Mouse (Mus musculus): ENCODE measurements around the gene Gipc3.

Gene Gipc3

GRCm38 (mm10) chr10:81346453-81347067 lies 3.5 kb upstream of the Gipc3 start:
- peak; percentile 81 to 85 for DNase-seq (ENCODE audit: low spot score in 2 of 2)

DNA sequence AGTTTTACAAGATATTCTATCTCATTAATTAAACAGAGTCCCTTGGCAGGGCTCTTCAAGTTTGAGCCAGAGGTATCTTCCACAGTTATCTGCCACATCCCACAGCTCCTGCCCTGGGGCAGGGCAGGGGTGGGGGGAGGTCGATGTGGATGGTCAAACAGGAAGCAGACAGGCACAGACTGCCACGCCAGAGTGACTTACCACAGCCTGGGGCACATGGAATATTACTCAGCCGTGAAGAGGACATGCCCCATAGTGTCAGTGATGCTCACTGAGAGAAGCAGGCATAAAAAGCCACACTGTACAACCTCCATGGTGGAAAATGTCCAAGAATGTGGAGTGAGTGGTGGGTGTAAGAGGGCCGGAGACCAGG lies 2.1 kb upstream of the Gipc3 start:
- DNase-seq (ENCODE audit: low spot score in 2 of 2): no peak

DNA sequence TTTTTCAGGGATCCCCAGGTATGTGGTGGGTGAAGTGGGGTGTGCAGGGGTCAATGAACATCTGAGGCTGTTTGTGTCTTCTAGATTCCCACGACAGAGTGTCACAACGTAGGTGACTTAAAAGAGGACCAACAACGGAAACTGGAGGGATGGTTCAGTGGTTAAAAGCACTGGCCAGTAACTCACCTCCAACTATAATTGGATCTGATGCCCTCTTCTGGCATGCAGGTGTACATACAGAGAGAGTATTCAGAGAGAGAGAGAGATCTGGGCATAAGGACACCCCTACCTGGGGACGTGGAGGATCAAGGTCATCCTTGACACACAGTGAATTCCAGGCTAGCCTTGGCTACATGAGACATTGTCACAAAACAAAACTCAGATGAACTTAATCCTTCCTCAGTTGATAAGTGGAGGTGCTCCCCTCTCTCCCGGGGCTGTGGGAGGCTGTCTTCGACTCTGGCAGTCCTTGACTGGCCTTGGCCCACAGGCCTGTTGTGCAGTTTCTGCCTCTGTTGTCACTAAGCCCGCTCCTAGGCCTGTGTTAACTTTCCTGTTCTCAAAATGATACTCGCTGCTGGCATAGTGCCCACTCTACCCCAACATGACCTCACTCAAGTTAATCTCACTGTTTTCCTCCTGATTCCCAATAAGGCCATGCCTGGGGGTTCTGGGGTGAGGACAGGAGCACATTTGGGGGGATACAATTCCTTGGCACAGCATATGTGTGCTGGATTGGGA lies 1.5 kb upstream of the Gipc3 start:
- DNase-seq (ENCODE audit: low spot score in 2 of 2): no peak

DNA sequence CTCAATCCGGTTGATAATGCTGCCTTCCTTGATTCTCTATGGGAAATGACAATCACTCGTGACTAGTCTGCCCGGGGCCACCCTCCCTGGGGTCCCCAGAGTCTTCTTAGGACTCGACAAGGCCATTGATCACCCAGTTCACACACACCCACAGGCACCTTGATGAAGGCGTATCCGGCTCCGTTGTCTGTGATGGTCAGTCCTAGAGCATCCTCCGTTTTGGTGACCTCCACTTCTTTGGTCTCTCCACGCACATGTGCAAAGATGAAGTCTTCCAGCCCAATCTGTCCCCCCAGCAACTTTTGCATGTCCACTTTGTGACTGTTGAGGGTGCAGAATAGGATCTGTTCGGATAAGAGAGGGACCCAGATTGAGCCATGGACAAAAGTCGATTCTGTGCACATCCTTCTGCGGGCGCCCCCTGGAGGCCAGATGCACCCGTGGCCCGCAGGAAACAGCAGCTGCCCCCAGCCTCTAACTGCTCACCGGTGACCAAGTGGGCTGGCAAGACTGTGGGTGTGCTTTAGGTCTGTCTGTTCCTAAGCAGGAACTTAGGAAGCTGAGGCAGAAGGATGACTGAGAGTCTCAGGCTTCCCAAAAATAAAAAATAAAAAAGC lies 1.6 kb downstream of the Gipc3 start:
- DNase-seq (ENCODE audit: low spot score in 2 of 2): peak in 1 of 2 experiments; percentile 68

GRCm38 (mm10) chr10:81340551-81341332 lies 2.3 kb downstream of the Gipc3 start:
- no peak for DNase-seq (ENCODE audit: low spot score in 2 of 2)

GRCm38 (mm10) chr10:81336558-81336957 lies 6.5 kb downstream of the Gipc3 start:
- DNase-seq (ENCODE audit: low spot score in 2 of 2): no peak

DNA sequence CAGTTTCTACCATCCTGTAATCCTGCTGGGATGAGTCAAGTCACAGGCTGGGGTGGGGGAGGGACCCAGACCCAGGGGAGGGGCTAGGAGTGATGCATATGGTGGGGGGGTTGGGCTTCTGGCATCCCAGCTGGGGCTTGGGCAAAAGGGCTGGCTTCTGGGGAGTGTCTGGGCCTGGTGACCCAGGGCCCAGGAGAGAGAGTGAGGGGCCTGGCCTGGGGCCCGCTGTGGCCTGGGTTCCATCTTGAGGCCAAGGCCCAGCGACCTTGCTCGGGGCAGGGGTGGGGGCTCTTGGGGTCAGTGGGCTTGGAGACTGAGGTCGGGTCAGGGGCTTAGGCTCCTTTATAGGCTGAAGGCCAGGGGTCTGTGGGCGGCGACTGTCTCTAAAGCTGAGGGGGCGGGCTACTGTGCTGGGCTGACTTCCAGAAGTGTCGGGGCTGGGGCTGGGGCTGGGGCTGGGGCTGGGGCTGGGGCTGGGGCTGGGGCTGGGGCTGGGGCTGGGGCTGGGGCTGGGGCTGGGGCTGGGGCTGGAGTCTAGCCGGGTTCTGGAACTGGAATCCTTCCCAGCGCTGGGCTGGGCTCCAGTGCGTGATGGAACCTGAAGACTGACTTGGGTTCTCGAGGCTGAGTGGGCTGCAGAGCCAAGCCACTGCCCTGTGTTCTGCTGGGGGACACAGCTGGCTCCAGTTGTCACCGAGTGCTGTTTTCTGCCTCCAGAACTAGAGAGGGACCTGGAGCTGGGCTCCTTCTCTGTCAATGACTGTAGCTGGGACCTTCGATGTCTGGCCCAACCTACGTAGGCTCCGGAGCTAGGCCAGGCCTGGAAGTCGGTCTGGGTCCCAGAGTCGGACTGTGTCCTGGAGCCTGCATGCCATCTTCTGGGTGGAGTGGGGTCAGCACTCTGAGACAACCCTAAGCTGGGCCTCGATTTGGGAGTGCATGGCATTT lies 7.4 kb downstream of the Gipc3 start:
- DNase-seq (ENCODE audit: low spot score in 2 of 2): no peak

- DNase-seq (ENCODE audit: low spot score in 2 of 2): no peak
Measured at GRCm38 (mm10) chr10:81334324-81334723, 8.7 kb downstream of the Gipc3 start.

DNA sequence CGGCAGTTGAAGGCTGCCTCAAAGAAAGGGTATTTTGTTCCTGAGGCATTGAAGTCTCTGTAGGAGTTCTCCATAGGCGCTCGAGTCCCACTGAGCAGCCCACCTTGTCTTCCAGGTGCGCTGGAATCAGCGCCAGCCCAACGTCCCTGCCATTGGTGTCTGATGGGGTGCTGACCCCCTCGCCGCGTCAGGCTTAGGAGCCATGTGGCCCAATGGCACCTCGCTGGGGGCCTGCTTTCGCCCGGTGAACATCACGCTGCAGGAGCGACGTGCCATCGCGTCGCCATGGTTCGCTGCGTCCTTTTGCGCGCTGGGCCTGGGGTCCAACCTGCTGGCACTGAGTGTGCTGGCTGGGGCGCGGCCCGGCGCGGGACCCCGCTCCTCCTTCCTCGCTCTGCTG lies 10.8 kb downstream of the Gipc3 start:
- DNase-seq (ENCODE audit: low spot score in 2 of 2): no peak

GRCm38 (mm10) chr10:81330007-81330406 lies 13.1 kb downstream of the Gipc3 start:
- no peak for DNase-seq (ENCODE audit: low spot score in 2 of 2)

DNA sequence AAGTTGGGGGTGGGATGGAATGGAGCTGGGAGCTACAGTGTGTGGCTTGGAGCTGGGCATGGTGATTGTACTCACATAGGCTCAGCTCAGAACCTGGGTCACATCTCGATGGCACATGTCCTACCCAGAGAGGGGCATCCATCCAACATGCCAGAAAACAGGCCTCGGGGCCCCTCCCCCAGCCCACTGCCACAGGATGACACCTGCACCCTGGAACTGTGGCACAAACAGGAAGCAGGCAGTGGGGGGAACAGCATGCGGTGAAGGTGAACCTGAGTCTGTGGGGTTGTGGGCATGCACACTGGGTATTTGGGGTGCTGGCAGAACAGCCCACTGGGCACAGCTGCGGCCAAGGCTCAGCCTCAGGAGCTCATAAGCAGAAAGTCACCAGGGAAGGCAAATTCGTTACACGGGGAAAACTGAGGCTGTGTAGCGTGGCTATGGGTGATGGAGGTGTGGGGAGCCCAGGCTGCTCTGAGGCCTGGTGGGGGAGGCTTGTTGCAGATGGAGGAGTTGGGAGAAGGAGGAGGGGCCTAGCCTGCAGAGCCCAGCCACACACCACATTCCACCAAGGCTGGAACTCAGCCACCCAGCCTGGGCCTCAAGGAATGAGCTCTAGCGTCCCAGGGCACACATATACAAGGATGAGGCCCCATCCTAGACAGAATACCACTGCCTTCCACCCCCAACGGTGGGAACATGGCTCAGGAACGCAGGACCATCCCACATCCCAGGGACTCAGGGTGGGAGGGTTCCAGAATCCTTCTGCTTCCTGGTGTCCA lies 13.7 kb downstream of the Gipc3 start:
- DNase-seq (ENCODE audit: low spot score in 2 of 2): no peak

DNA sequence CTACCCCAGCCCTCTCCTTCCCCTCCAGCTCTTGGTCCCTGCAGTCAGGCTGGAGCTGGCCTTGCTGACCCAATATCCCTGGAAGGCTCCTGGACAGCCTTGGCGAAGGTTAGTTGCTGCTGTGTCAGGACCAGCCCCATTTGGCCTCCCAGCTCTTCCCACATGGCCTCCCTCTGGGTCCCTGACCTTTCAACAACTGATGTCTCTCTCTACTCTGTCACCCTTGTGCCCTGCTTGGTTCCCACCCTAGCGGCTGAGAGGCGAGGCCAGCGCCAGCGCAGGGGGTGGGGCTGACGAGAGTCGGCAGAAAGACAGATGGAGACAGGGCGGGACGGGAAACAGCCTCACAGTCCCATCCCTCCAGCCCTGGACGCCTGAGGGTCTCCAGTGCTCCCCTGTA lies 14.7 kb downstream of the Gipc3 start, which contains the start of gene Tbxa2r:
TSS of gene Tbxa2r (plus strand) at position 346 of the 400 bp plus-strand sequence.
- DNase-seq (ENCODE audit: low spot score in 2 of 2): no peak

DNA sequence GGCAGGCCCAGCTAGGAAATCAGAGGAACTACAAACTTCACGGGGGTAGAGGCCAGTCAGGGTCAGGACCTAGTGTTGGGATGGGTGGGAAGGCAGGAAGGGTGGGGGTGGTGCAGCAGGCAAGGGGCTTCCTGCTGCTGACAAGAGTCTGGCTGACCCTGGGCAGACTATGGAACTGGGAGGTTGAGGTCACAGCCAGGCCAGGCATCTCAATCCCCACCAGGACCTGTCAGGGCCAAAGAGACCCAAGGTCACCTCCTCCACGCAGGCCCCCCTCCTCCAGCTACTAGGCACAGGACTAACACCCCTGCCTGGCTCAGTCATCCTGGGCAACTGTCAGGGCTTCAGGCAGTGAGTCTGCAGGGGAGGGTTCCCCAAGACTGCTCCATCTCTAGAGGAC lies 15.1 kb downstream of the Gipc3 start:
- DNase-seq (ENCODE audit: low spot score in 2 of 2): no peak

DNA sequence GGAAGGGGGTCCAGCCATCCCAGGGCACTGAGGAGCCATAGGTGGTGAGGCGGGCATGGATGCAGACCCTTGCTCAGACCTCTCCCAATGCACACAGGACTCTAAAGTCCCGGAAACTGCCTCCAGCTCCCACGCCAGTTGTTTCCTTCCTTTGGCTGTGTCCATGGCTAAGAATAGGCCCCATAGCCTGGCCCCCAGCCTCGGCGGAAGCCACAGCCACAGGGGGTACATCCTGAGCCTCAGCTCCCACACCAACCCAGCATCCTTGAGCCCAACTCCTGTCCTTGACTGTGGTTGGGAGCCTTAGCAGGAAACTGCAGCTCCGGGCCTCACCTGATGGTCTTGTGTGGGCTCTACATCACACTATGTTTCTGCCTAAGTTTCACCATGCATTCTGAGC lies 16.2 kb downstream of the Gipc3 start:
- DNase-seq (ENCODE audit: low spot score in 2 of 2): no peak

DNA sequence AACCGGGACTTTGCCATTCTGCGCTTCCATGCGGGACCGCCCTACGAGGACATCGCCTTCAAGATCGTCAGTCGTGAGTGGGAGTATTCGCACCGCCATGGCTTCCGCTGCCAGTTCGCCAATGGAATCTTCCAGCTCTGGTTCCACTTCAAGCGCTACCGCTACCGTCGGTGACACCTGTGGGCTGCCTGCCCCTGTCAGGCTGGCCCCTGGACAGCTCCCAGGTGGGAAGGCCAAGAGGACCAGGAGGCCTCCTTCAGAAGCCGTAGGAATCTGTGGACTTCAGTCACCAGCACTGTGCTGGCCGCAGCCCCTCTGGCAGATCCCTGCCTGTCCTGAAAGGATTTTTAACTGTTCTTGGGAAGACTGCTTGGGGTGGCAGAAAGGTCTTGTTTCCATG lies 17.3 kb downstream of the Gipc3 start:
- DNase-seq (ENCODE audit: low spot score in 2 of 2): no peak

- DNase-seq (ENCODE audit: low spot score in 2 of 2): no peak
Measured at GRCm38 (mm10) chr10:81325176-81325575, 17.9 kb downstream of the Gipc3 start.

- DNase-seq (ENCODE audit: low spot score in 2 of 2): no peak
Measured at GRCm38 (mm10) chr10:81323791-81324530, 19.1 kb downstream of the Gipc3 start.

- DNase-seq (ENCODE audit: low spot score in 2 of 2): no peak
Measured at GRCm38 (mm10) chr10:81323141-81323775, 19.8 kb downstream of the Gipc3 start.

DNA sequence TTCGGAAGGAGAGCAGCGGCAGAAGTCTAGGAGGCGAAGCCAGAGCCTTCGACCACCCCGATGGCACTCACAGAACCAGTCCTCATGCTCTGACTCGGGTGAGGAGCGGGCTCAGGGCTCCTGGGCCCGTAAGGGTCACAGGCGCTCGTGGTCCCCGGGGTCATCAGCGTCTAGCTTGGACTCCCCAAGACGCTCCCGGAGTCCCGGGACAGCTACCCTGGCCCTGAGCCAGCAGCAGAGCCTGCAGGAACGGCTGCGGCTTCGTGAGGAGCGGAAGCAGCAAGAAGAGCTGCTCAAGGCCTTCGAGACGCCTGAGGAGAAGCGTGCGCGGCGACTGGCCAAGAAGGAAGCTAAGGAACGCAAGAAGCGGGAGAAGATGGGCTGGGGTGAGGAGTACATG lies 20.6 kb downstream of the Gipc3 start:
- DNase-seq (ENCODE audit: low spot score in 2 of 2): peak in 1 of 2 experiments; percentile 54
